Mouse (Mus musculus) embryo, embryonic 11.5 days (tissue): ENCODE measurements around the gene Cwh43.

ENCODE experiments used
- DNase-seq: peaks from one replicate; pipeline ENCODE4 v3.0.0-alpha.2; 2012; ENCODE audit warnings: low read depth, low spot score

Gene Cwh43

DNA sequence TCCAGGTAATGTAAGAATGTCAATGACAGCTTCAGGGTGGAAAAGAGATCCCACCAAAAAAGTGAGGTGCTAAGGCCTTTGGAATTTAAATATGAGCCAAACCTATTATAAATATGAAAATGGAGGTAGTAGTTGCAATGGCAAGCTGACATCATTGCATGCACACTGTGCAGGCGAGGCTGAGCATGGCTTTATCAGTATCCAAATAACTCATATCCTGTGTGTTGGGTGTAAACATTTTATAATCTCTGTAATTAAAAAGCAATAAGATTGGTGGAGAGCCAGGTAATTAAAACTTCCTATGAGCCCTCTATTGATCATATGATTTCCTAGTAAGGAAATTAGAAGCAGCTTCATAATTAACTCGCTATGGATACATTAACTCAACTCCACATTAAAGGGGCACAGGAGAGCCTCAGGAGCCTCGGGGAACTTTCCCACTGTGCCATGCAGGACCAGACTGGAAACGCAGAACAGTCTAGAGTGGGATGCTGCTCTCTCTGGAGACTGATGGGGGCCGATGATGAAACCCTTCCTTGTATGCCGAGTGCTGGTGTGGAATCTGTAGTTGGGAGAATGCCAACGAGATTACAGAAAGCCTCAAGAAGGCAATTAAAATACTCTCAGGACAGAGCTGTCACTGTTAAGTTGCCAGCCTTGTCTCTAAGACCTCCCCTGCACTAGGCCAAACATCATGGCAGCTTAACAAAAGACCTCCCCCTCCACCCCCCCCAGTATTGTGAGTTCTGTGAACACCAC is 5.9 kb upstream of the Cwh43 start:
- DNase-seq = no peak

DNA sequence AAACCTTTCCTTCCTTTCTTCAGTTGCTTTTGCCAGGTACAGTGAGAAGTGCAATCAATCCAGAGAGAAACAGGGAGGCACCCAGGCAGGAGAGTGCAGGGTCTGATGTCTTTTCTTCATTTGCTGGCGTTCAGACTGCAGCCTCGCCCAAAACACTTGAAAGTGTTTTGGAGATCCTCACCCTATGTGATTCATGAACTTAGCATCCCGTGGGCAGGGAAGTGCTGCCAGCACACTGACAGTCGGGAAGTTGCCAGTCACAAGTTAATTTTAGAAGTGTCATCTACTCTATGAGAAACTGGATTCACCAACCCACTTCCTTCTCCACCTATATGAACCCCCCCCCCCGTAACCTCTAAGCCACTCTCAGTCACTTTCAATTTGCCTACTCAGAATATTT is 4.5 kb upstream of the Cwh43 start:
- DNase-seq = no peak

GRCm38 (mm10) chr5:73402911-73403310 is 3.0 kb upstream of the Cwh43 start:
- no peak for DNase-seq

DNA sequence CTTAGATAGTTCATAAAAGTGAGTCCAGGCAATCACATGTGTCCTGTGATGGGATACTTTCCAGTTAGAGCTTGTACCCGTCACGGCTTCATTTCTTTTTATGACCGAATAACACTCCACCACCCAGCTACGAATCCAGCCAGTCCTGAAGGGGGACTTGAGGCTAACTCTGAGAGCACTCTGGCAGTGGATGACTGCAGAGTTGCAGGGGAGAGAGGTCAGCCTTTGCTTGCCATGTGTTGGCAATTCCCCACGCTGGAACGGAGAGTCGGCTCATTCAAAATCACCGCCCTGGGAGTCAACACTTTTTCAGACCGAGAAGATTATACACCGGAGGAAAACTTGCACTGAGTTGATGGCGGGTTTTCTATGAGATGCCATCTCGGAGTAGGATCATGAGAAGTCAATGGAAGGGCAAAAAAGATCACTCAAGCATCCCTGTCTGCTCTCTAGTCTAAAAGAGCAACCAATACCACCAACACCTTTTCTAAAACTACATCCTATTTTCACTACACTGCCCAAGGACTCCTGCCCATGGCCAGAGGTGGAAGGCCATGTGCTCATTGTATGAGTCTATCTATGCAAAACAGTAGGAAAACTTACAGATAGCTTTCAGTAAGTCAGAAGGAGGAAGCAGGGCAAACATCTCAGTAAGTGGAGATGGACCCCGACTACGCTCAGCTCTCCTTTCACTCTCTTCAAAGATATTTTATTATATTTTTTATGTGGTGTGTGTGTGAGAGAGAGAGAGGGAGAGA is 2.4 kb upstream of the Cwh43 start:
- no peak for DNase-seq

- no peak for DNase-seq
Measured at GRCm38 (mm10) chr5:73404790-73405189, 1.1 kb upstream of the Cwh43 start.

GRCm38 (mm10) chr5:73406861-73407260 is 986 bp downstream of the Cwh43 start:
- DNase-seq = no peak

DNA sequence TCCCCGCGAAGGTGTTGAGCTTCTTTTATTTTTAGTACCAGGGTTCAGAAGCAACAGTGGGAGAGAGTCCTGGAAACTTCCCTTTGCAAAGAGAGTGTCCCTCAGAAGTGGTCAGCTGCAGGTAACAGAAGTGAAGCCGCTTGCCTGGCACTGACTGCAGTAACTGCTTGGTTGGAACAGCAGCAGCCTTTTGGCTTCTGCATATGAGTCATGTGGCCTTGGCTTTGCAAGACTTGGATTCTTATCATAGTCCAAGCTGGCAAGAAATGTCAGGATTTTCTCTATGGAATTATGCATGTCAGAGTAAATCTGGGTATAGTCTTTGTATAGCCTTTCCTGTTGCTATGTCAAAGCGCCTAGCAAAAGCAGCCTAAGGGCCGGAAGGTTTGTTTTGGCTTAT is 4.1 kb downstream of the Cwh43 start:
- DNase-seq = no peak

DNA sequence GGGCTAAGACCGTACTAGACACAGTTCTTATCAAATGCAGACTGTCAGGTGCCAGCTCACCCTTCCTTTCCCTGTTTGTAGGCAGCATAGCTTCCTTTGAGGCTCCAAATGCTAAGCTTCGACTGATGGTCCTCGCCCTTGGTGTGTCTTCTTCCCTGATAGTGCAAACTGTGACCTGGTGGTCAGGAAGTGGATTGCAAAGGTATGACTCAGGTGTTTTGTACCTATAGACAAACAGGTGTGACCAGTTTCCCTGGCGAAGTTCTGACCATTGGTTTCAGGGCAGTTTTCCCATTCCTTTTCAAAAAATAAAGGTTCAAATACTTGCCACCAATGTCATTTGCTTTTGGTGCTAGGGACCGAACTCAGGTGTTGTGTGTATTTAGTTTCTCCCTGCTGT is 5.9 kb downstream of the Cwh43 start:
- DNase-seq = no peak

DNA sequence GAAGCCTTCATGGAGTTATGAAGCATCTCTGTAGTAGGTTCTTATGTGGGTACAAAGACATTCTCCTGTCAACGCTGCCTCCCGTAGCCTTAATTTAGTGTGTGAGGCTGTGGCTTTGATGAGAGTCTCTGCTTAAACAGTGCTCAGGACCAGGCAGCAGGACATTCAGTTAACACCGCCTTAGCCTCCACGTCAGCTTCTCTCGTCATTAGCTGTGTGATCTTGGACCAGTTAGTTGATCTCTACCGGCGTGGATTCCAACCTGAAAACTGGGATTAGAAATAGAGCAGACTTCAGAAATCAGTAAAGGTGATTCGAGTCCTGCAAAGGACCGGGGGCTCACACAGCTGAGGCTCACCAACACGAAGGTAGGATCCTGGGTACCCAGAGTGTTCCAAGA is 8.3 kb downstream of the Cwh43 start:
- no peak for DNase-seq

DNA sequence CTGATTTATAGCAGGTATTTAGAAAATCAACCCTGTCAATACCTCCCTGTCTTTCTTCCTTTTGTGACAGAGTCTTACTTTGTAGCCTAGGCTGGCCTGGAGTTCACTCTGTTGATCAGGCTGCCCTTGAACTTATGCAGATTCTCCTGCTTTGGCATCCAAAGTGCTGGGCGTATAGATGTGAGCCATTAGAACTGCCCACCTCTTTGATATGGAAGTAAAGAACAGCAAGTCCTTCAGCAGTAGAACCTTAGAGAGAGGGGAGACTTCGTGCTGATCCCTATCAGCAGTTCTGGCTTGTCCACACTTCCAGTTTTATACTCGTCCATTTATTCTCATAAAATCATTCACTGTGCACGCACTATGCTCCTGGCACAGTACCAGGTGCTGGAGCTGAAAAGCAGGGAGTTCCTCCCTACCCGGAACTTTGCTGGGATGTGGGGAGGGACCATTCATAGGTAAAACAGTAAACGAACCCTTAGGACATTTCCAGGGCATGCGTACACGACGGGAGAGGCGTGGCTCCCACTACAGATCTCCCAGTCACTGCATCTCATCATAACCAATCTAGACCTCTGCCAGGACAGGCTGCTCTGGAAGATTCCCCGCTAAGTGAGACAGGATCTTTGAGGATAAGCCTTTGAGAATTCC is 13.3 kb downstream of the Cwh43 start:
- DNase-seq = no peak

- DNase-seq = no peak
Measured at GRCm38 (mm10) chr5:73426824-73427223, 20.9 kb downstream of the Cwh43 start.

DNA sequence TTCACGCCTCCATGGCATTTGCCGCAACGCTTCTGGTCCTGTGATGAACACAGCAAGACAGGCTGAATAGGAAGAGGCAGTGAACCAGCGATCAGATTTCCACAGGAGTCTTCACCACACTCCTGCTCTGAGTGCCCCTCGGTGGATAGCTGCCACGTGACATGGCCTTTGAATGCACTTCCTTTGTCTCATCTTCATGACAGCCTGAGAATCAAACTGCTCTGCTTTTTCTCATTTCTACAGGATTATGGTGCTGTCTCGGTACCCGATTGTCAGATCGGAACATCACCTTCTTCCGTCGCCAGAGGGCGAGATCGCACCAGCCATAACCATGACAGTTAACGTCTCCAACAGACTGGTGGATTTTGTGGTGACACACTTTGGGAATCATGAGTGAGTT is 25.7 kb downstream of the Cwh43 start:
- DNase-seq = peak; percentile 40

- DNase-seq = no peak
Measured at GRCm38 (mm10) chr5:73432805-73433204, 26.9 kb downstream of the Cwh43 start.

DNA sequence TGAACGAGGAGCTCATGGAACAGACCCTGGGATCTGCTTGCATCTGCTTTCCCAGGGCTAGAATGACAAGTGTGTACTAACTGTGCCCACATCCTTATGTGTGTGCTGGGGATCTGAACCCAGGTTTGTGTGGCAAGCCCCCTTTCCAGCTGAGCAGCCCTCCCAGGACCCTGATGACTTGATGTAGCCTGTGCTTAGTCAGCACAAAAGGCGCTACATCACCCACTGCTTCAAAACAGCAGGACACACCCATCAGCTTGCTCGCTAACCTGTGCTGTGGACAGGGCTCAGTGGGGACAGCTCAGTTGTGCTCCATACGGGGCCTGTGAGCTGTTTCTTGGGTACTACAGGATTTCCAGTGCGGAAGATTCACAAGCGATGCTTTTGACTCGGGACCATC is 28.9 kb downstream of the Cwh43 start:
- DNase-seq = no peak

- no peak for DNase-seq
Measured at GRCm38 (mm10) chr5:73442176-73442575, 36.3 kb downstream of the Cwh43 start.

DNA sequence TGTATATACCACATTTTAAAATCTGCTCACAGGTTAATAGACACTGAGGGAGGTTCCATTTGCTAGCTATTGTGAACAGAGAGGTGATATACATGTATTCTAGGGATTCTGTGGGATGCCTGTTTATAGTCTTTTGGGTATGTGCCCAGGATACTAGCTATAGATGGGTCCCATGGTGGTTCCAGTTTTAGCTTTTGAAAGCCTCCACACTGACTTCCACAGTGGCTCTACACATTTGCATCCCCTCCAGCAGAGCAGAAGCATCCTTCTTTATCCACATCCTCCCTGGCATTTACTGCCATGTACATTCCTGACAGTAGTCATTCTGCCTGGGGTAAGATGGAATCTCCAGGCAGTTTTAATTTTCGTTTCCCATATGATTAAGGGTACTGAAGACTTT is 44.4 kb downstream of the Cwh43 start:
- DNase-seq = no peak

GRCm38 (mm10) chr5:73454502-73455306 is 48.8 kb downstream of the Cwh43 start:
- no peak for DNase-seq

- no peak for DNase-seq
Measured at GRCm38 (mm10) chr5:73455307-73455687, 49.4 kb downstream of the Cwh43 start.

DNA sequence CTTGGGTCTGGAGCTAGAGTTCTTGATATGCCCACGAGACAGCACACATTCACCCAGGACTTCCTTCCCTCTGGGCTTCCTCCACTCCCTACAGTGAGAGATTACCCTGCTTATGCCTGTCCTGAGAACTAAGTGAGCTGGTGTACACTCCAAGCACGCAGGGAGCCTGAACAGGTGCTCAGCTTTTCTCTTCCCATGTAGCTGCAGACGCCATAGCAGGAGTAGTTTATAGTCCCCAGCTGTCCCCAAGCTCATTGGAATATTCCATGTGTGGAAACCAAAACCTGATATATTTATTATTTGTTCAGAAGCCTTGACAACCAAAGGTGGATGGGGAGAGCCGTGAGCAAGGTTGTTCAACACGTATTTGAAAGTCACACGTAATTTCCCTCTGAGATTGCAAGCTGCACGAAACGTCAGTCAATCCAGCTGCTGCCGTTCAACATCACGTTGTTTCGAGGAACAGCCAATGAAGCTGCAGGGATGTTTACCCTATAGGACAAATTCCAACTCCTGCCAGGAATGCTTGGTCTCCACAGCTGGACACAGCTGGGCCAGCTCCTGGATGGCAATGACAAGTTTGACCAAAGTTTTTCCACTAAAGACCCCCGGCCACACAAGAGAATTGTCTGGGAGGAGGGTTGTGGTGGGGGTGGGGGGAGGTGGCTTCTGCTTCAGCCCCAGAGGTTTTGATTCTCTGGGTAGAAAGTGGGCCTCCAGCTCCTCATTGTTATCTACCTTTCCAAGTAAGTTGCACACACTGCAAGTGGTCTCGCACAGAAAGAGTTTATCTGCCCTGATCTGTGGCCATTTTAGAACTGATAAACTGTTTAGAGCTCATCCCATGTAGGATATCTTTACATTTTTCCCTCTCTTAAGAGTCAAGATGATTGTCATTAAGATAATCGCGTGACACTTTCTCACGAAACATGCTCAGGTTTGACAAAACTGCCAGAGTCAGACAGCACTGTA is 62.9 kb downstream of the Cwh43 start:
- no peak for DNase-seq
